Mouse (Mus musculus) cortical plate, adult 2 months (tissue): ENCODE data around the gene Mrgpra6.

Source experiments
- CTCF ChIP-seq: fragments of 200-500 bp; IDR thresholded peaks from 2 replicates; pipeline ENCODE4 v1.5.1; 2011; ENCODE audit warnings: mild to moderate bottlenecking, control low read depth, low read length; ENCODE audit not compliant: insufficient read depth; ENCODE audit errors: extremely low read depth
- POLR2A ChIP-seq: fragments of 200-500 bp; IDR thresholded peaks from 2 replicates; pipeline ENCODE4 v1.6.1; 2011; ENCODE audit warnings: mild to moderate bottlenecking, low read length, control low read depth; ENCODE audit not compliant: insufficient read depth; ENCODE audit errors: extremely low read depth

DNA sequence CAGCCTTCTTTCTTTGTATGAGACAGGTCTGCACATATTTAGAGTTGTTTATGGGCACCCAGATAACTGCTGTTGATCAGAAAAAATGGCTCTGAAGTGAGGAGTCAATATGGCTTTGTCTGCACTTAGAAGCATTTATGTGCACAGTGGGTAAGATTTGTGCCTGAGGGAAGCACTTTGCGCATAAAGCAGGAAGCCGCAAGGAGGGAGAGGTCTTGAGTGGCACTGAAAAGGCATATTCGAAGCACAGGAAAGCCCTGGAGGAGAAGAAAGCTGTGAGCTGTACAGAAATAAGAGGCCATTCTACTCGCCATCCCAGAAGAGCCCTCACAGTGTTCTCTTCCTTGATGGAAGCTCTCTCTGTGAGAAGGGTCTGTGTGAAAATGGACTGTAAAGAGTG is 39.7 kb downstream of the Mrgpra6 start:
- TF ChIP-seq CTCF (no peak), POLR2A (no peak)
